Mouse (Mus musculus) cerebellum, adult (tissue): ENCODE results near the gene Gys1.
"Not testable (repeated sequence)": the region's sequence is repeated elsewhere in the genome, so short reads cannot be mapped to it uniquely, and the experiment has no call there.

Source experiments
- ATAC-seq: cut with Nextera tagmentation; 2 replicates; pipeline ENCODE4 v1.9.2; 2017; ENCODE audit warnings: mild to moderate bottlenecking, moderate library complexity, mixed read lengths; ENCODE audit not compliant: insufficient number of reproducible peaks, low FRiP score, low TSS enrichment

Gys1 gene

GRCm38 (mm10) chr7:45475291-45475969 is 40.8 kb downstream of the Gys1 start:
- ATAC-seq: peak; percentile 56; the same call in 1 of the 2 replicates

- ATAC-seq: no peak
Measured at GRCm38 (mm10) chr7:45476453-45476852, 41.8 kb downstream of the Gys1 start.

- no peak; the same call in 1 of the 2 replicates for ATAC-seq
Measured at GRCm38 (mm10) chr7:45477003-45477402, 42.4 kb downstream of the Gys1 start.

- no peak for ATAC-seq
Measured at GRCm38 (mm10) chr7:45478774-45479173, 44.1 kb downstream of the Gys1 start.

GRCm38 (mm10) chr7:45480310-45480709 is 45.7 kb downstream of the Gys1 start:
- not testable (repeated sequence) for ATAC-seq

- no peak; the same call in 1 of the 2 replicates for ATAC-seq
Measured at GRCm38 (mm10) chr7:45481374-45481927, 46.8 kb downstream of the Gys1 start, which contains the start of gene Tulp2. Tulp2 (plus strand) TSS chr7:45481877.

- no peak for ATAC-seq
Measured at GRCm38 (mm10) chr7:45482166-45482565, 47.5 kb downstream of the Gys1 start.

GRCm38 (mm10) chr7:45484985-45485384 is 50.3 kb downstream of the Gys1 start:
- ATAC-seq: not testable (repeated sequence)

GRCm38 (mm10) chr7:45486158-45486557 is 51.5 kb downstream of the Gys1 start:
- no peak for ATAC-seq

- no peak for ATAC-seq
Measured at GRCm38 (mm10) chr7:45486761-45487415, 52.2 kb downstream of the Gys1 start, which contains the start of gene Gm45808. Gm45808 (minus strand) TSS chr7:45486811.

GRCm38 (mm10) chr7:45487861-45488292 is 53.2 kb downstream of the Gys1 start:
- ATAC-seq: no peak

- no peak for ATAC-seq
Measured at GRCm38 (mm10) chr7:45488293-45489204, 53.9 kb downstream of the Gys1 start, which contains the start of gene Dhdh. Dhdh (minus strand) TSS chr7:45488805.

- no peak for ATAC-seq
Measured at GRCm38 (mm10) chr7:45489578-45489977, 54.9 kb downstream of the Gys1 start.

GRCm38 (mm10) chr7:45490822-45491221 is 56.2 kb downstream of the Gys1 start:
- no peak for ATAC-seq

GRCm38 (mm10) chr7:45491264-45491663 is 56.6 kb downstream of the Gys1 start:
- ATAC-seq: no peak

- no peak for ATAC-seq
Measured at GRCm38 (mm10) chr7:45492225-45492844, 57.7 kb downstream of the Gys1 start.

GRCm38 (mm10) chr7:45492951-45493350 is 58.3 kb downstream of the Gys1 start:
- peak; percentile 77; the same call in 1 of the 2 replicates for ATAC-seq

- no peak for ATAC-seq
Measured at GRCm38 (mm10) chr7:45494548-45494947, 59.9 kb downstream of the Gys1 start.

- ATAC-seq: no peak
Measured at GRCm38 (mm10) chr7:45498427-45498826, 63.8 kb downstream of the Gys1 start.
